Mouse (Mus musculus): Measurements from ENCODE around the gene Gm49337. TPM values are rescaled to one million over a fixed set of nuclear protein-coding genes. Genes with fewer than 3 reads are reported as not detected.
A peak's percentile ranks its signal among the peaks of the same experiment; 100 is the strongest.

Gene Gm49337
- total RNA-seq, 2 experiments from 2014 or later, result not detected

DNA sequence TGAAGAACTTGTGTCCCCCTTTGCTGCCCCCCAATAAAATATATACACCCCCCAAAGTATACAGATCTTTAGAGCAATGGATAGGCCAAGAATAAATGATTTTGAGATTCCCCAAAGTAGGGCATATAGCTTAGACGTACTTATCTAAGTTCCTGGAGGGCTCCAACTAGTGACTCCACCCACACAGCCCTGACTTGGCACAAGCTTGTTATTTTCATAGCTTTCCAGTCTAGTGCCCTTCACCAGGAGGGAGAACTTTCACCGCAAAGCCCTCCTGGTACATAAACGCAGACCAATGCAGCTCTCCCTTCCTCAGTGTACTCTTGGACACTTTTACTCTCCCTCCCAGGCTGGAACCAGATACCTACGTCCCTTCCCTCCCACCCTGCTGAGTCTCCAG lies 11.0 kb upstream of the Gm49337 start:
- DNase-seq, result no peak

DNA sequence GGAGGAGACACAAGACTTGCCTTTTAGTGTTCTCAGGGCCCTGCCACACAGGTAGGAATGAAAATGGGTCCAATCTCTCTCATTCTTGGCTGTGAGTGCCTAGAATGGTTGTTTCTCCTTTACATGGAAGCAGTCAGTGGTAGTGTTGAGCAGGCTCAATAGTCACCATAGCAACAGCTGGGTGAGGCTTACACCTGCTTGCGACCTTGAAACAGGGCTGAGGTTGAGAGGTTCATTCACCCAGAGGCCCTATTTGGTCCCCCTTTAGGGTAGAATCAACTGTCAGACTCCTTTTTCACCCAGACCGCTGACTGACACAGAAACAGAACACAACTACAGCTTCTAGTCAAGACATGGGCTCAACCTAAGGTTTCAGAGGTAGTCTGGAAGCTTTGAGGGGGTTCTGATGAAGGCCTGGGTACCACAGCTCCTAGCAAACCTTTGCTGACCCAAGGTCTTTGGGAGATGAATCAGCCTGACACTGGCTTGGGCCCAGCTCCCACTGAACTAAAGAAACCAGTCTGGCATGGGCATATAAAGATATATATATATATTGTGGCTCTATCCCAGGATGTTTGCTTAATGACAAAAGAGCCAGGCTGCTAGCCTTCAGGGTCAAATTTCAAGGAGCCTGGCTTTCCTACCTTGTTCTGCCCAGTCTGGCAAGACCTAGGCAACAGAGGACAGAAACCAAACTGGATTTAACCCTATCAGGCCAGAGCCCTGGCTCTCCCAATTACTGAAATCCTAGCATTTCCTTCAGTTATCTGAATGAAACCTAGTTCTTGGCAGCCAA lies 8.2 kb upstream of the Gm49337 start:
- DNase-seq, result no peak

GRCm38 (mm10) chr4:116165708-116166407 lies 7.3 kb upstream of the Gm49337 start:
- no peak for DNase-seq

GRCm38 (mm10) chr4:116167404-116167803 lies 5.8 kb upstream of the Gm49337 start, which contains the start of gene Tspan1:
Tspan1 (minus strand) TSS chr4:116167601.
- no peak for DNase-seq

DNA sequence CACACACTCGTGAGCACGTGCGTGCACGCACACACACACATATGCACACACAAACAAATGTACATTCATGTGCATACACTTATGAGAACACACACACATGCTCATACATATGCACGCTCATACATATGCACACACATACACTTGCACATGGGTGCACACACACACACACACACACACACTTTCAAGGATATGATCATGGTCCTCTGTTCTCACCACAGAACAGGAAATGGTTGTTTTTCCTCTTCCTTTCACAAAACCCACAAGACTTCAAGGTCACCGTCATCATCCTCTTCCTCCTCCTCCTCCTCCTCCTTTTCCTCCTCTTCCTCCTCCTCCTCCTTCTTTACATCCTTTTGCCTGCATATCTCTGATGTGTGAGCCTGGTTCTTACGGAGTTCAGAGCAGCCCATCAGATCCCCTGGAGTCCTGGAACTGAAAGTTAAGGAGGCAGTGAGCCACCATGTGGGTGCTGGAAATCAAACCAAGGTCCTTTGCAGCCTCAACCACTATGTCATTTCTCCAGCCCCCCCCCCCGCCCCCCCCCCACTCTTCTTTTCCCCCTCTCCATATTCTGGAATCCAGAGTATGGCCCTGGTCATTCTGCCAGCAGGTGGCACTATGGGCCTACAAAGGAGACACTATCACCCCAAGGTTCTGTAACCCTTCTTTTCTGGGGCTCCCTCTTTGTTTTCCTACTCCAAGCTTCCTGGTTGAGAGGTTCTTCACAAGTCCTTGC lies 4.4 kb upstream of the Gm49337 start:
- peak; percentile 78 to 86 for DNase-seq

GRCm38 (mm10) chr4:116169353-116169672 lies 3.9 kb upstream of the Gm49337 start:
- no peak for DNase-seq

DNA sequence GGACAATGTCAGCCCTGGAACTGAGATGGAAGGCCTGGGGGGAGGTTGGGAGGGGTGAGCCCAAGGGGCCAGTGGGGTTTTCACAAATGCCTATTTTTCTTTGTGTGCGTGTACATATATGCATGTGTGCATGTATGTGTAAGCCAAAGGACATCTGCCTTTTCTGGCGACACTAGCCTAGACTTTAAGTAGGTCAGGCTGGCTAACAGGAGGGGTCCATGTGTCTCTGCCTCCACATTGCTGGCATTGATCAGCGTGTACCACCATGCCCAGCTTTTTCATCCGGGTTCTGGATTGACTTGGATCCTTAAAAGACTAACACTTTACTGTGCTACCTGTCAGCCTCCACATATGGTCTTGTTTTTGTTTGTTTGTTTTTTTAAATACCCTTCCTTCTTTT lies 568 bp downstream of the Gm49337 start:
- no peak for DNase-seq

DNA sequence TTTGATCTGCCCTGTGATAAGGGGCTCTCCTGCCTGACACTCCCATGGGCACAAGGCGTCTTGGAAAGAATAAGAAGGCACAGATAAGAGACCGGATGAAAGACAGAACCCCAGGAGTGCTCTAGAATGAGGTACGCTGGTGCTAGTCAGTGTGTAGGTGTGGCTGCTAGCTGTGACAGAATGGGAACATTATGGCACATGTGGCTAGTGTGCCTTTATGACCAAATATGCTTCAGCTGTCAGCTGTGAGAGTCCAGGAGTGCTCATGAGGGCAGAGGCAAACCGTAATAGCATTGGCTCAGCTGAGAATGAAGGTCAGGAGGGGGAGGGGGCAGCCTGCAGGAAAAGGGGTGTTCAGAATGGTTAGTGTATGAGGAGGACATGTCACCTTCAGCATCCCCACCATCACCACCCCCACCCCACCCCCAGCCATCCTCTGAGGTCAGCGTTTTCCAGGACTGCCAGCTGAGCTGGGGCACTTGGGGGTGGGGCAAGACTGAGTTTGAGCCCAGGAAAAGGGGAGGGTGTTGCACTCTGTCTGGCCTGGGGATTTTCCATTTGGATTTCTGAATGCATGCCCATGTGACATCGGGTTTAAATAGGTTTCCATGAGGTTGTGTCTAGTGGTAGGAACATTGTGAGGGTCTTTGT lies 1.4 kb downstream of the Gm49337 start:
- peak; percentile 29 to 70 for DNase-seq

GRCm38 (mm10) chr4:116175136-116175535 lies 2.0 kb downstream of the Gm49337 start:
- DNase-seq, result no peak

DNA sequence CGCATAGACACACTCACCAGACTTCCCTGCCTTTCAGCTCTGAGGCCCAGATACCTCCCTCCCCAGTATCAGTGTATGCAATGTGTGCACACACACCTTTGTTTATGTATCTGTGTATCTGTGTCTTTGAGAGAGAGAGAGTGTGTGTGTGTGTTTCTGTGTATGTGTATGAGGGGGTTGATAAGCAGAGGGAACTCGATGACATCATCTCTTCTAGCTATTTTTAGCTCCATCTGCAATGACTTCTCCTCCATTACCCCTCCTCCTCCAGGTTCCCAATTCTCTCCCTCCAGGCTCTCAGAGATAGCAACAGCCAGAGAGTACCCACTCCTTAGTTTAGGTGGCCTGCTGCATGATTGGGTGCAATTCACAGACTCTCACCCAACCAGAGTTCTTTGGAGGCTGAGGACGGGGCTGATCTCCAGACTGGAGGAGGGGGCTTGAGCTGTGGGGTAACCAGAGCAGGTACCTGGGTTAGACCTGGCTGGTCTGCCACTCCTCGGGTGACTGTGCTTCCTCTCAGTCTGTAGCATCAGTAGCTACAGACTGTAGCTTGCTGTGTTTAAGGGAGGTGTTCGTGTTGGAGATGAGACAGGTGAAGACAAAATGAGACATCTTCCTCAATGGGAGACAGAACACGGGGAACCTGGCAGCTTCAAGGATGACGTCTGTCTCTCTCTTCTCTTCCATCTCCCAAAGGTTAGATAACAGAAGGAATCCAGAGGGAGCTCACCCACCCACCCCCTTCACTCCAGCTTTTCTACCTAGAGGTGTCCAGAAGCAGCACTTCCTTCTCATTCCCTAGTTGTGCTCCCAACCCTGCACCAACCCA lies 2.7 kb downstream of the Gm49337 start:
- DNase-seq, result no peak

- peak; percentile 48 to 66 for DNase-seq
Observed at GRCm38 (mm10) chr4:116176543-116176988, 3.4 kb downstream of the Gm49337 start.

DNA sequence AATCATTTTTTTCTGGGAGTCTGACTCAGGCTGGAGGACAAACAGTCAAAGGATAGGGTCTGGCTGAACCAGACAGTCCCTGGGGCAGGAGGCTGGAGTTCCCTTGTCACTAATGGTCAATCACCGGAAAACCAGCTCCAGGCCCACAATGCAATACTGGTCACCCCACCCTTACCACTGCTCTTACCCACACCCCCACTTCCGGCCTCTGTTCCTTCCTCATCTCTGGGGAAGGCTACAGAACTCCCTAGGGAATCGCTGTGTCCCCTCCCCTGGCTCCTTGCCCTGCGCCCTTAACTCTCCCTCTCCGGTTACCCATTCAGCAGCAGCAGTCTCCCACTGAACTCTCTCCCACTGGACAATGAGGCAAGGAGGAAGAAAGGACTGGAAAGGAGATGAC lies 4.0 kb downstream of the Gm49337 start:
- DNase-seq, result peak; percentile 67 to 80

GRCm38 (mm10) chr4:116182079-116182478 lies 8.9 kb downstream of the Gm49337 start:
- DNase-seq, result no peak

- peak; percentile 28 to 39 for DNase-seq
Observed at GRCm38 (mm10) chr4:116182745-116183144, 9.6 kb downstream of the Gm49337 start.

DNA sequence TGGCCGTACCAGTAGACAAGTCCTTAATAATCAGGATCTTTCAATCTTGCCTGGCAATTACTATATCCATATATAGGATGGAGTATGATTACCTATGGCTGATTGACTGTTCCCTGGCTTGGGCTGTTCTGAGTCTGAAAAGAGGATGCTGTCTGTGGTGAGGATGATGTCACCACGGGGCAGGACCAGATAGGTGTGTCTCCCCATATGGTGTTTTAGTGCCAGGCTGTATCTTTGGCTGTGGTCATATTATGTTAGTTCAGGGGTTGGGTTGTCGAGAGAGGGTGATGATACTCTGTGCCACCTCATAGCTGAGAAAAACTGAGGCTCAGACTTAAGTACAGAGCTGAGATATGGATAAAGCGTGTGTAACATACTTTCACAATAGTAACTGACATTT lies 11.9 kb downstream of the Gm49337 start:
- no peak for DNase-seq

DNA sequence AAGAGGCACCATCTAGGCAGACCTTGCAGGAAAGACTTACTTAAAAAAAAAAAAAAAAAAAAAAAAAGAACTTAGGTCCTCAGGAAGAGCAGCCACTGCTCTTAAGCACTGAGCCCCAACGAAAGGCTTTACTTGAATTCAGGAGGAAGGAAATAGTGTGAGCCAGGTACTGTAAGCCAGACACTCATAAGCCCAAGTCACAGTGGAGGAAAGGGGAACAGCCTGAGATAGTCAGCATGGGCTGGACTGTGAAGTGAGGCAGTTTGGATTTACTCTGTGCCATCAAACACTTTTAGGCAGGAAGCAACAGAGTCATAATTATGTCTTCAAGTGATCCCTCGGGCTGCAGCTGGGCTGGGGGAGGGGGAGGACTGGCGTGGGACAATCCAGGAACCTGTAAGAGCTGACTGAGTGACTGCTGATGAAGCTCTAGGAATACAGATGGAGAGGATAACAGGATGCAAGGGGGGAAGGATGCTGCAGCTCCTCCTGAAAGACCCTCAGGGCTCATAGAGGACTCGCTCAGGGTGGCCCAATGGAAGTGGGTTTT lies 19.2 kb downstream of the Gm49337 start:
- peak in 1 of 2 experiments; percentile 13 for DNase-seq

DNA sequence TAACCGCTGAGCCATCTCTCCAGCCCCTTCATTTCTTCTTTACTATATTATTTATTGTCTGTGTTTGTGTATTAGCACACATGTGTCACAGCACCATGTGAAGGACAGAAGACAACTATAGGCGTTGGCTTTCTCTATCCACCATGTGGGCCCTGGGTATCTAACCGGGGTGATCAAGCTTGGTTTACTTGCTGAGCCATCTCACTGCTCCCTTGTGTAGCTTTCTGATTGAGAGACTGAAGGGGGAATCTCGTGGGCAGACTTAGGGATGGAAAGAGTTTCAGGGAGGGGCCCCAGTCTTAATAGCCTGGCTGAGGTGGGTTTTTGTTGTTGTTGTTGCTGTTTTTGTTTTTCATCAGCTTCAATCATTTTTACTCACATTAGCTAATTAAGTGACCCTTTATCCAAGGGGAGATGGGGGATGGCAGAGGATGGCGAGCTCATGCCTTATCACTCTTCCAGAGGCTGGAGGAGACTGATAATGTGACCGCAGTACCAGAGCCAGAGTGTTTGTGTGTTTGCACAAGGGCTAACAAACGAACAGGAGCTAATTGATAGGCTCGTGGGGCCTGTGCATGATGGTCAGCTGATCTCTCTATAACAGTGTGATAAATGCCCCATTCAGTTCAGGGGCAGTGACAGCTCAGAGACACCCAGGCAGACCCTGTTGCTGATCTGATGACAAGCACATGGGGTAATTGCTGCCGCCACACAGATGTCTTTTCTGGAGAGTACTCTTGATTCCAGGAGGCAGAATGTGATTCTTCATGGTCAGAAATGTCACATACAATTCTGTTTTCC lies 20.6 kb downstream of the Gm49337 start:
- no peak for DNase-seq

GRCm38 (mm10) chr4:116198422-116198821 lies 25.2 kb downstream of the Gm49337 start:
- no peak for DNase-seq

GRCm38 (mm10) chr4:116204422-116204821 lies 31.2 kb downstream of the Gm49337 start:
- DNase-seq, result no peak

- DNase-seq, result no peak
Observed at GRCm38 (mm10) chr4:116206531-116206930, 33.3 kb downstream of the Gm49337 start.

All from adrenal gland, postnatal 36 days (tissue).